Mouse (Mus musculus) C2C12 (cell line): ENCODE measurements around the gene Anks1.

ENCODE experiments used
- CEBPB ChIP-seq: IDR thresholded peaks from one replicate; pipeline ENCODE4 v1.6.1; 2011; ENCODE audit warnings: low read depth, mild to moderate bottlenecking, control low read depth, moderate library complexity
- CTCF ChIP-seq: IDR thresholded peaks from one replicate; pipeline ENCODE4 v1.5.1; 2011; ENCODE audit not compliant: control insufficient read depth, insufficient read depth, insufficient read length

DNA sequence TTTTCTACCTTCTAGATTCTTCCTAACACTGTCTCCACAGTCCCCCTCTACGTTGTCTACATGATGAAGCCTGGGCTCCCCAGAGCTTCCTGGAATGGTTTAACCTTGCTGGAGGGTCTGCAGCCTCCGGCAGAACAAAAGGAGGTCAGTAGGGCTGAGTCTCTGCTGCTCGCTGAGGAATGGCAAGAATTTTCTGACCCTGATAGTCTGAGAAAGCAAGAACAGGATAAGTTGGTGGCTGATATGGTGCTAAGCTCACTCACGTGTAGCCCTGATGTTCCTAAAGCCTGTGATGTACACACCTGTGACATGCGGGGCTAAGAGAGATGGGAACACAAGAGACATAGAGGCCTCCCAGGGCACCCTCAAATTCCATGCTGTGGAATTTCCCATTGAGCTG is 178.3 kb downstream of the Anks1 start:
- no peak for TF ChIP-seq CTCF
- TF ChIP-seq CEBPB = no peak
